Mouse (Mus musculus): Measurements from ENCODE around the gene Sorcs2.

Gene Sorcs2

DNA sequence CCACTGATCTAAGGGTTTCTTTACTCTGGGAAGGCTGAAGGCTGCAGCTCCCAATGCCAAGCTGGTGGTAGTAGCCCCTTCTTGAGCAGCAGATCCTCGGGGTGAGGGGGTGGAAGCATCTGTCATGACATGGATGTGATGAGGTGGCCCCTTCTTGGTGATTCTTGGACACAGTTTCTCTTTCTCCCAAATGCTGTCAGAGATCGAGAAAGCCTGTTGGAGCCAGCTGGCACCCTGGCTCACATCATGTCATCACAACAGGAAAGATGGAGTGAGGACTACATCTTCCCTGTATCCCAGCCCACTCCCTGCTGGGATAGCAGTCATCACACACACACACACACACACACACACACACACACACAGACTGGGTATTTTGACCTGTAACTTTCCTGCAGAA, 268.3 kb downstream of the Sorcs2 start:
- no peak for DNase-seq (ENCODE audit: low read depth)

DNA sequence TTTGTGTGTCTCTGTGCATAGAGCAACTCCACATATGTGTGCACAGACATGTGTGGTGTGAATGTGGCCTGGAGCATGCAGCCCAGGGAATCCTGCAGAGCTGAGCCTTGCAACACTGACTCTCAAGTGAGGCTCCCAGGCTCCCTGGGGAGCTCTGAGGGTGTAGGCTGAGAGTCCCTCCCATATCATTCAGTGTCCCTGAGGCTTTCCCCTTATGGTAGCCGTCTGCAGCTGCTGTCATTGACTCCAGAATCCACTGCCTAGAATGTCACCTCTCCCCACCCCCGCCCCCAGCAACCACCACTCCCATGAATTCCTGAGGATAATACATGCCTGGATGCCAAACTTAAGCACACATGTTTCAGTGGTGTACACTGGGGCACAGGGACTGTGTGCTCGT, 269.4 kb downstream of the Sorcs2 start:
- no peak for DNase-seq (ENCODE audit: low read depth)

DNA sequence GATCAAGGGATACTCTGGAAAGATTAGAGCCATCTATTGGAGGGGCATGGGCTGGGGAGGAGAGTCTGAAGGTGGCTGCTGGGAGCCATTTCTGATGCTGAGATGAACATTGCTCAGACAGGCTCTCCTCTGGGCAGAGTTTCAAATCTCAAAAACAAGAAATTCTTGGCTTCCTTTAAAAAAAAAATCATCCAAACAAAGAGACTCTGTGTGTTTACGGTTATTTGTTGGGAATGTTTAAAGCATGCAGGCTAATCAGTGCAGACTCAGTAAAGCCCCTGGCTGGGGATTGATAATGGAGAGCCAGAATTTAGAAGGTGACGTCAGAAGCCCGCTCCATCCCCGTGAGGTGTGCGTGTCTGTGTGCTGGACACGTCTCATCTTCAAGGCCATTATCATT, 272.9 kb downstream of the Sorcs2 start:
- no peak for DNase-seq (ENCODE audit: low read depth)

DNA sequence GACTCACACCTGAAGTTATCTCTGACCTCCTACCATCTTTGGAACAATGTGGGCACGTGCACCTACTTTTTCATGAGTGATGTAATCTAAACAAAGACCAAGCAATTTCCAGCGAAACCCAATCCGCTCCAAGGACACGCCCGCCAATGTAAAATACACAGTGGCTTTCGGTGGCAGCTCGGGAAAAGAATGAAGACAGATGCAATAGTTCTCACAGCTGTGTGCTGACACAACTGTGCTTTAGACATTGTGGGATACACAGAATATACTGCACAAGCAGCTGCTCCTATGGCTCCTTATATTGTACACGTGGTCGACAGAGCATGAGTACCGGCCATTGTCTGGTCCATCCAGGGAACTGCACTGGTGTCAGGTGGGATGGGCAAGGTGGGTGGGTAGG, 275.0 kb downstream of the Sorcs2 start:
- no peak for DNase-seq (ENCODE audit: low read depth)

DNA sequence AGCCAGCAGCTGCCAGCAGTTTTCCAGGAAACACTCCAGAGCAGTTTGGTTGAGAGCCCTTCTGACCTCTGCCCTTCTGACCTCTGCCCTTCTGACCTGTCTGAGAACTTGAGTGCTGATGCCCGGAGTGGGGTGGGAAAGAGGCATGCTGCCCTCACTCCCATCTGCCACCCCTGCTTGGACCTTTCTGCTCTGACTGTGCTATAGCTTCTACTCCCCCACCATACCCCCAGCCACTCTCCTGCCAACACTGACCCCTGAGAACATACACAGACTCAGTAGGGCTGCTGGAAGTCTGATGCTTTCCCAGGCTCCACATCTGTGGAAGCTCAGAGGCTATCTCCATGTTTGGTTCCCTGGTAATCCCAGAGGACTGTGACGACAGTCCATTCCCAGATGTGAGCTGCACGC, 277.0 kb downstream of the Sorcs2 start:
- no peak for DNase-seq (ENCODE audit: low read depth)

DNA sequence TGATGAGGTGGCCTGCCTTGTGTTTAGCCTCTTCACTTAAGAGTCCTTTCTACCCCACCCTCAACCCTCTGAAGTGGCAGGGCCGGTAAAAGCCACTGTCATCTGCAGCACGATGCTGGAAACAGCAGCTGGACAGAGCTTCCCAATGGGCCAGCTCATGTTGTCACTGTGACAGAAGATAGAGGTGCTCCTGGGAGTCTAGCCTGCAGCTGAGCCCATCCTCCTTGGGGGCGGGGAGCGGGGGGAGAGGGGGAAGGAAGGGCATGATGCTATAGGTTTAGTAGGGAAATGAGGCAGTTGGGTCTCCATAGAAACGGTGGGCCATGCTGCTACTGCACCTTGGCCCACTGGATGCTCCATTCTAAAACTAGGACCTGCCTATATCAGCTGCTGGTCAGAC, 279.9 kb downstream of the Sorcs2 start:
- no peak for DNase-seq (ENCODE audit: low read depth)

DNA sequence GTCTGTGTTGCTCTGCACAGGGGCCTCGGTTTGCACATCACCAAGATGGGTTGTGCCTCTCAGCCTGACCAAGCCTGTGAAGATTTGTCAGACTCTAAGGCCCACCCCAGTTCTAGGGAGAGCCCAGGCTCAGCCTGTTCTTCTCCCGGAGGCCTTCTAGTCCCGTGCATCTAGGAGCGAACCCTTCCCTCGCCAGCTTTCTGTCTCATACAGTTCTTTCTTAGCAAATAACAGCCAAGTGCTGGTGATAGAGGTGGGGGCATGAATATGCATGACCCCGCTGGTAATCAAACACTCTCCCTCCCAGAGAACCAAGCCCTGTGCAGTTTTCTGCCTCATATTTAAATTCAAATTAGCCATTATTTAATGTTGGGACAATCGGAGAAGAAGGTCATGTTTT, 282.4 kb downstream of the Sorcs2 start:
- no peak for DNase-seq (ENCODE audit: low read depth)

DNA sequence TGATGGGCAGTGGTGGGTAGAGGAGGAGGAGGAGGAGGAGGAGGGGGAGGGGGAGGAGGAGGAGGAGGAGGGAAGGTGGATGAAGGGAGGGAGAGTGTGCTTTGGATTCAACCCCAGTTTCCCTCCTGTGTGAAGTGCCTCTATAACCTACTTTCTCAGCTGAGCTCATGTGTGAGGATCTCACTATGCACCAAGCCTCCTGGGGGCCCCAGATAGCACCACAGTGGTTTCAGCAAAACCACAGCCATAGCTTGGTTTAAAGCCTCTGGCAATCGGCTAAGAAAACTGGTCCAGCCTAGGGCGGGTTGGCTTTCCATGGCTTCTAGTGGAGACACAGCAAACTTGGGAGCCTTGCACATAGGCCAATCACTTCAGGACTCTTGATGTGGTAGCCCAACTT, 284.2 kb downstream of the Sorcs2 start:
- DNase-seq (ENCODE audit: low read depth) = no peak

DNA sequence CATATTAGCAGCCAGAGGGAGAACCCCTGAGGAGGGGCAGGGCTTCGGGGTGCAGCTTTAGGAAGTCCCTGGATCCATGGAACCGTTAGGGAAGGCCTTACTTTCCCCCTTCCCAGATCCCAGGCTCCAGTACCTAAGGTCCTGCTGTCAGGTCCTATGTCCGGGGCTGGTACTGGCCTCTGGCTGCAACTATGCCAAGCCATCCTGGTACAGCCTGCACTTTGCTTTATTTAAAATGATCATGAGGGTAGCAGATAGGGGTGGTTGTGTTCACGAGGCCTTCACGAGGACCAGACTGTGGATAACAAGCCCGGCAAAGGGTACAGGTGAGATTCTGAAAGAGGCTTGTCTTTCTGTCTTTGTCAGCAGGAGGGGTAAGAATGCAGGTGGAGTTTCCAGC, 285.2 kb downstream of the Sorcs2 start:
- no peak for DNase-seq (ENCODE audit: low read depth)

DNA sequence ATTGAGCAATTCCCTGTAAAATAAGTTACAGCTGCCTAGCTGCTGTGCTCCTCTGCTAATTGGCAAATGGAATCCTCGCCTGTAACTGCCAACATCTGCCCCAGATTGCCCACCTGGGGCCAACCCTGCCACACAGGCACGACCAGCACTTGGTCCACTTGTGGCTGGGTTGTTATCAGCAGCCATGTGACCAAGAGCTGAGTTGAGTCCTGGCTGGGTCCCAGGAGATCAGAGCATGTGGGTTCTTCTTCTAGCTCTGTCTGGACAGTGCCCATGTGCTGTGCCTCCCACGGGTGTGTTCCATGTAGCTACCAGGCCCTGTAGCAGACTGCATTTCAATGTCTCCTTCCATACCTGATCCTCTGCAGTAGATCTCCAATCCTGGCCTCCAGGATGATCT, 286.4 kb downstream of the Sorcs2 start:
- DNase-seq (ENCODE audit: low read depth) = no peak

DNA sequence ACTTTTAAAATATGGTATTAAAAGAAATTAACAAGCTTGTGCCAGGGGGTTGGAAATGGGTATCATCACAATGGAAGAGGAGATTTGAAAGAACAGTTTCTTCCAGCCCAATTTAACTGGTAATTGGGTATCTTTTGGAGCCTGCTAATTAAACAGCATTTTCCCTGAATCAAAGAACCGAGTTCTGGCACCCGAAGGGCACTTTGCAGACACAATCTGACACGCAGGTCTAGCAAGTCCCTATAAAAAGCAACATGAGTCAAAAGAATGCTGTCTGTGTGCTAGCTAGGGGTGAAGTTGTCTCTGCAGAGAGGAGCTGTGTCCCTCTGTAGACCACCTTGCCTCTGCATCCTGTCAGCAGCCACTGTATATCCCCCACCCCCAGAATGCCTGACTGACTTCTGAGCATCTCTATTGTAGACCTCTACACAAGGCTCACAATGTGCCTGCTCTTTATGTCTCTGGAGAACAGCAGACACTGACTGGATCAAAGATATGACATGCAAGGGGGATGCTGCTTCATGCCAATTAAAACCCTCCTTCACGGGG, 289.5 kb downstream of the Sorcs2 start:
- no peak for DNase-seq (ENCODE audit: low read depth)

DNA sequence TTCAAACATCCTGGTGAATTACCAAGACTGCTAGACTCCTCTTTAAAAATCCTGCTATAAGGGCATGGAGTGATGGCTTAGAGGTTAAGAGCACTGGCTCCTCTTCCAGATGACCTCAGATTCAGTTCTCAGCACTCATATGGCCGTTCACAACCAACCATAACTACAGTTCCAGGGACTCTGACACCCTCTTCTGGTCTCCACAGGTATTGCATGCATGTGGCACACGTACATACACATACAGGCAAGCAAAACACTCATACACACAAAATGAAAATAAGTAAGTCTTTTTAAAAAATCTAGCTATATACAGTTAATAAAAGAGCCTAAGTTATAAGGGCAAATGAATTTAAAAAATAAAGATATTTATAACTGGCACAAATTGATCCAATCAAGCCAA, 294.5 kb downstream of the Sorcs2 start:
- no peak for DNase-seq (ENCODE audit: low read depth)

DNA sequence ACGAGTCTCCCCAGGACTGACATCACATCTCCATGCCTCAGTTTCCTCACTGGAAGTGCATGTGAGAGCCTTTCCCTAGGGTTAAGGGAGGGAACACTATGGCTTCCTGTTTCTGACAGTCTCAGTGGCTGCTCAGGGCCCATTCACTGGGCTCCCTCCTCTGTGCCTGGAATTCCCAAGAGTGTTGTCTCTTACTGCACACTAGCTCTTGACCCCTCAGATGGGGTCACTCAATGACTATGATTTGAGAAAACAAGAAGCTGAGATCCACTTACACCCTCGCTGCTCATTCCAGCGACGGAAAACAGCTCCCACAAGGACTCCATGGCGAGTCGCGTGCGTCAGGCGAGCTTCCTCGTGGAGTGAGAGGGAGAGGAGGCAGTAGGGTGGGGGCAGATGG, 296.8 kb downstream of the Sorcs2 start:
- DNase-seq (ENCODE audit: low read depth) = no peak

DNA sequence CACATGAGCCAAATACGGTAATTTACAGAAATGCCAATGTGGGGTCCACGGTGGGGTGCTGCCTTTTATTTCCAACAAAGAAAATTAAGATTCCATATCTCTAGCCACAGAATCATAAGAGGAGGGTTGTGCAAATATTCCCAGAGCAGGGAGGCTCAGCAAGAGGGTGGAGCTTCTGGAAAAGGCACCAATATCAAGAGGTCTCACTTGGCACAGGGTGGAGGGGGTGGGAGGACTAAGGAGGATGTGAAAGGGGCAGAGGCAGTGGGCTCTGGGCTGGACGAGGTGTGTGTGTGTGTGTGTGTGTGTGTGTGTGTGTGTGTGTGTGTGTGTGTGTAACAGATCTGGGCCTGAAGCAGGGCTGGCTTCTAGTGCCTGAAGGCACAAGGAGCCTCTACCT, 297.5 kb downstream of the Sorcs2 start:
- no peak for DNase-seq (ENCODE audit: low read depth)

DNA sequence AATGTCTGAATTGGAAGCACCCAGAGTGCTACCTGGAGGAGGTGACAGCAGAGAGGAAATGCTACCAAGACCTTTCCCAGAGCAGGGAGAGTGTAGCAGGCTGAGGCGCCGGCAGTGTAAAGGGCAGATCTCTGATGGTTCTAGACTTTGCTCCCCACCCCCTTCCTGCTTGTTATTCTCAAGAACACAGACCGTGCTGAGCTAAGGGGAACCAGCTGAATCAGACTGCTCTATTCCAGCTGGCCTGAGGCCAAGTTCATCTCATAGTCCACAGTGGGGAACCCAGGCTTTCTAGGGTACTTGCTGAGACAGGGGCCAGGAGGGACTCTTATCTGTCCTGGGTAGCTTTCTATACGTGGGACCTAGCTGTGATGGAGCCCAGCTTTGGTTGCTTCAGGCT, 298.3 kb downstream of the Sorcs2 start:
- peak; percentile 27 for DNase-seq (ENCODE audit: low read depth)

DNA sequence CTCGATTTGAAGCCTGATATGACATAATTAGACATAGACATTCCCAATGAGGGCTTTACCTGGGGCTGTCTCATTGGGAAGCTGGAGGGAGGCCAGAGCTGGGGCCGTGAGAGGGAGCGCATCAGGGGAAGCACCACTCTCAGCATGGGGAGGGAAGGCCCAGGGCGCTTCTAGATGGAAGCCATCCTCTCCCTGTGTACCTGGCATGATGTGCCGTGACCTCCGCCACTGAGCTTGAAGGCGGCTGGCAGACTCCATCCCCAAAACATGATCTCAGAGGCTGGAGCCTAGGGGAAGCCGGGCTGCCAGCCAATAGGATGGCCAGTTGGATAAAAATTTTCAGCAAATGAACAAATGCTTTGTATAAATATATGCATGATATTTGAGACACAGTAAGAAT, 301.9 kb downstream of the Sorcs2 start:
- no peak for DNase-seq (ENCODE audit: low read depth)

DNA sequence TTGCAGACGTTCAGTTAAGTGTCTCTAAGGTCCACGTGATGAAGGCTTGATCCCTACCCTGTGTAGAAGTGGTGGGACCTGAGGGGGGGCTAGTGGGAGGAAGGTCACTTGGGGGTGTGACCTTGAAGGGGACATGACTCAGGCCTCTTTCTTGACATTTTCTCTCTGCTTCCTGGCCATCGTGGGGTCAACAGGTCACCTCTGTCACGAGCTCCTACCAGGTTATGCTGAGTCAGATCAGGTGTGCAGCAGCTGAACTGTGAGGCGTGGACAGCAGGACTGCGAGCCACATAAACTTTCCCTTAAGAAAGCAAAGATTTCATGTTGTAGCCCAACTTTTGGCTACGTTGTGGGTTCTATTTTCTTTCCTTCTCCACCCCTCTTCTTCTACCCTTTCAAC, 307.9 kb downstream of the Sorcs2 start:
- DNase-seq (ENCODE audit: low read depth) = no peak

DNA sequence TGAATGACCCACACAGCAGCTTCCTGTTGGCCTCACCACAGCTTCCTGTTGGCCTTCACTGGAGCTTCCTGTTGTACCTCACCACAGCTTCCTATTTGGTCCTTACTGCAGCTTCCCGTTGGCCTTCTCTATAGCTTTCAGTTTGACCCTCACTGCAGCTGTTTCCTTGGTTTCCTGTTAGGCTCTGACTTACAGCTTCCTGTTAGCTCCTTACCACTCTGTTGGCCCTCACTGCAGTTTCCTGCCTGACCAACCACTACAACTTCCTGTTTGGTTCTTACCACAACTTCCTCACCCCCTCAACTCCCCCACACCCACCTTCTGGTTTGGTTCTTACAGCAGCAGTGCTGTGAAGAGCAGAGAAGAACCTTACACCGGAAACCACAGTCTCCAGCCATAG, 308.7 kb downstream of the Sorcs2 start:
- no peak for DNase-seq (ENCODE audit: low read depth)

DNA sequence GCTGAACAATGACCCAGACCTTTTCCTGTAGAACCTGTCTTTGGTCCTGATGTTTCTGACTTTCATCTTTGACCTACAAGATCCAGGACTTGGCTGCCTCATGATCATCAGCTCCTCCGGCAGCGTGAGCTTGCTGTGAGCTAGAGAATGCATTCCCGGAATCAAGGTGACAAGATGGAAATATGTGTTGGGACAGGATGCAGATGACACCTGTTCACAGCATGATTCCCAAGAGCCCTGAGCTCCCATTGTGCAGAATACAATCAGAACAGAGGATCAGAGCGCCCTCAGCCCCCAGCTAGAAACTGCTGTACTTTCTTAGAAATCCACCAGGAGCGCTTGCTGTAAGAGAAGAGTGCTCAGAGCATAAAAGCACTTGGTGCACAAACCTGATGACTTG, 311.0 kb downstream of the Sorcs2 start:
- DNase-seq (ENCODE audit: low read depth) = no peak

DNA sequence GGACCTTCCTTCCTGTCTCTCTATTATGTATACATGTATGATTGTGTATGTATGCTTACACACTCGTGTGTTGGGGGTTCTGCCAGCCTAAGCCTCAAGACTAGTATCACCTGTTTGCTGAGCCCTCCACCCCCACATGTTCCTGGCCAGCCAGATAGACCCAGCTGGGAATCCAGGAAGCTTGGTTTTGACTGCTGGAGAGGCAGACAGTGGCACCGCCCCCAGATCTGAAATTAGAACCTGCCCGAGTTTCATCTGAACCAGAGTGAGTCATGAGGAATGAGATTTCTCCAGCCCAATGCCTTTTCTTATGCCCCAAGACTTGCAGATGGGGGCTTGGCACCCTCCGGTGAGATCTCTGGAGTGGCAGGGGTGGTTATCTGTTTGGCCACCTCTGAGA, 312.3 kb downstream of the Sorcs2 start:
- DNase-seq (ENCODE audit: low read depth) = peak; percentile 72

DNA sequence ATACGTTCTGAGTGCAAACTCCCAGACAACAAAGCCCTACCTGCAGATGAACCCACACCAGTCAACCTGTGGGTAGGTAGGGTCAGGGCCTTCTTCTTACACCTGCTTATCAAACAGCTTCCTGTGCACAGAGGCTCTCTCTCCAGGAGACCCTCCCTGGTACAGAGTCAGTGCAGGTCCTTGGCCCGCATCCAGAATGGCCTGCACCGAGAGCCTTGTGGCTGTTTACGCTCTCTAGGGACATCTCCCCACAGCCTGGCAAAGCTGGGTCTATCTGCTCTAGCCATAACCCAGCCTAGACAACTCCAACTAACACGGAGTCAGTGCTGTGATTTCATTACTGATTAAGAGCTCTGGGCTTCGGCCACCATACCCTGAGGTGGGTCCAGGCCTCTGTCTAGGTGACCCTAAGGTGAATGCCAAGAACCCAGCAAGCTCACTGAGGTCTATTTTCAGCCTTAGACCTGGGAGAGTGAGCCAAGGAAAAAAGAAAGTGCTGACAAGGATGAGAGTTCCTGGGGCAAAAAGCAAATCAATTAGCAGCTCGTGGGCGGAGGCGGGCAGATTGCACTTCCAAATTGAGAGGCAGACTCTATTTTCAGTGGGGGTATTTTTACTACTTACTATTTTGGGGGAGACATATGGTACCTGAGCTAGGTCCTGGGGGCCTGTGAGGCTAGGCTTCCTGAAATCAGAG, 313.9 kb downstream of the Sorcs2 start:
- DNase-seq (ENCODE audit: low read depth) = no peak

DNA sequence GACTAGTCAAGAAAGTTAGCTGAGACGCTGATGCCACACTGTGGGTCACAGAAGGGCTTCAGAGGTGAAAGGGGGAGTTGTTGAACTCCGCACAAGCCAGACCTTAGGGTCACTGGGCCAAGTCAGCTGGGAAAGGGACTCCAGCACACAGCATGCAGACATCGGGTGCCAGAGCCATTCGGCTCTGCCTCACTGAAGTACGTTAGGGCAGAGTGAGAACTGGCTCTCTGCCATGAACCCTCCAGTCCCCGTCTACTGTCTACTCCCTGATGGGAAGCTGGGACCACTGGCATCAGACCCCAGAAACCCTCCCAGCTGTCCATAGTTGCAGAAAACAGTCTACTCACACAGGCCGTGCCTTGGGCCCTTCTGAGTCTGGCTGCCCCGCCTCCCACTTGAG, 316.9 kb downstream of the Sorcs2 start:
- DNase-seq (ENCODE audit: low read depth) = no peak

DNA sequence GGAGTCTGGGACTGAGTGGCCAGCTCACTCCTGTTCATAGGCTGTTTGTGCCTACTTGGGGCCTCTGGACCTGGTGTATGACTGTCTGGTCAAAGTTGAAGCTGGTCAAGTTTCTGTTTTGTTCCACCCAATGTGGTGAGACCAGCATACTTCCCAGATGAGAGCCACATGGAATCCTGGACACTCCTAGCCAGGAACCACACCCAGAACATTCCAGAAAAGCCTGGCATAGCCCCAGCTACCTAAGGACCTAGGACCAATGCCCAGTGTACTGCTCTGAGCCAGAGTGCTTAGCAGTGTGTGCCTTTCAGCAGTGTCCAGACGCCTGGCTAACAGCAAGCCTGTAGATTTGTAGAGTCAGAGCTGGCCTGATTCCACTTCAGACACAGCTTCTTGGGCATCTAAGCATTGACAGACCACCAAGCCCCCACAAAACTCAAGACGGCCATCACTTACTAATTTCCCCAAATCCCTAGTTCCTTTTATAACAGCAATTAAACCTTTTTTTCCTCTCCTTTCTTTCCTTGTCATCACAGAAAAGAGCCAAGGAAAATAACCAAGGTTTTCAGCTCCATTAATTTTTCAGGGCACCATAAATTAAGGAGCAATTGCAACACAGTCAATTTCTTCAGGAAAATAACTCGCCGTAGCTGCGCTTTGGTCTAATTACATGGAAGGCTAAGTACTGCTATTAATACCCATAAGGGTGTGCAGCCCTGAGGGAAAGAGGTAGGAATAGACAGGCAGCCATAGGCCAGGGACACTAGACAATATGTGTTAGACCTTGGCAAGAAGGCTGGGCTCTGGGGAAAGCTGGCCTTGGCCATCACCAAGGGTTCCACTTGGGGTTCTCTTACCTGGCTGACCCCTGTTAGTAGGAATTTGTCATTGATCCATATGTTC, 322.5 kb downstream of the Sorcs2 start:
- DNase-seq (ENCODE audit: low read depth) = peak; percentile 93
